Mouse (Mus musculus) kidney, postnatal 25 days (tissue): ENCODE data around the gene Ccdc148.

Experiments used
- DNase-seq, 2 experiments: peaks; one replicate each; pipeline ENCODE4 v3.0.0; 2021; ENCODE audit warnings: mixed read lengths in 2 of 2

Ccdc148 gene

GRCm38 (mm10) chr2:59178960-59179359 is 18.5 kb upstream of the Ccdc148 start:
- DNase-seq = no peak

GRCm38 (mm10) chr2:59178191-59178590 is 17.7 kb upstream of the Ccdc148 start:
- DNase-seq = no peak

- peak; percentile 46 to 76 for DNase-seq
Observed at GRCm38 (mm10) chr2:59175926-59176325, 15.4 kb upstream of the Ccdc148 start.

DNA sequence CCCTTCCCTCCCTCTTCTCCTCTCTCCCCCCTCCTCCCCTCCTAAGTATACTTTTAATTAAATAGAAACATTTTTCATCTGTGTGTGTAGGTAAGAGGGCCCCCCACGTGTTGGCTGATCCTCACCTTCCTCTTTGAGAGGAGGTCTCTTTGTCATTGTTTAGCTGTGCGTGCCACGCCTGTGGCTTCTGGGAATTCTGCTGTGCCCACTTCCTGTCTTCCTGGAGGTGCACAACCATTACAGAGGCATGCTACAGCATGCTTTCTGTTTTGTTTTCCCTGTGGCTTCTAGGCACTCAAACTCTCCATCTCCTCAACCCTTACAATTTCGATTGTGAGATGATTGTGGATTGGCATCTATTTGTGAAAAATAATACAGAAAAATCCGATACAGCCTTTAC is 11.1 kb upstream of the Ccdc148 start:
- no peak for DNase-seq

GRCm38 (mm10) chr2:59170593-59170992 is 10.1 kb upstream of the Ccdc148 start:
- DNase-seq = no peak

DNA sequence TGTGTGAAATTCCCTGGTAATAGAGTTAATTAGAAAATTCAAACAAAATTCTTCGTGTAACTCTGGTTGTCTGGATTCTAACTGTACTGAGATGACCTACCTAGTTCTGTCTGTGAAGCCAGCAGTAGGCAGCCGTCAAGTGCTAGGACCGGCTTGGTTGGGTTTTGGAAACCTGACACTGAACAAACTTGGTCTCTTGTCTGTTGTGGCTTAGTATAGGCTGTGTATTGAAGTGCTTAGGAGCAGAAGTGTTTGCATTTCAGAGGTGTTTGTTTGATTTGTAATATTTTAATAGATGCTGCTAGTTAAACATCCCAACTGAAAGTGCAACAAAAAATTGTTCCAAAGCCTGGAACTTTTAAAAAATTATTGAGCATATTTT is 9.7 kb upstream of the Ccdc148 start:
- DNase-seq = no peak

- DNase-seq = peak; percentile 56 to 74
Observed at GRCm38 (mm10) chr2:59169572-59170207, 9.2 kb upstream of the Ccdc148 start.

DNA sequence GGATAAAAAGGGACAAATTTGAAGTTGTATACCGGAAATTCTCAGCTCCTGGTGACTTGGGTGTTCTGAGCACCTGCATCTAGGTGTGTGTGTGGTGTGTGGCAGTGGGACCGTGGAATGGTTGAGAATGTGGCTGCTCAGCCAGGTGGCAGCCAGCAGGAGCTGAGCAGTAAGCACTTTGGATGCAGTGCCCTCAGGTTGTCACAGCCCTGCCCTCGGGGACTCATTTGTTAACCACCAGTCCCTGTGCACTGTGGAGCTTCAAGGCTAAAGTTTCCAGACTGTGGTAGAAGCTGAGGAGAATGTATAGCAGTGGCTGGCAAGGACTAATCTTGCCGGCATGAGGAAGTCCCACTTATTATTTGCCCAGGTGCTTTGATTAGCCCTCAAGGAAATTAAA is 7.3 kb upstream of the Ccdc148 start:
- DNase-seq = peak; percentile 29 to 66

DNA sequence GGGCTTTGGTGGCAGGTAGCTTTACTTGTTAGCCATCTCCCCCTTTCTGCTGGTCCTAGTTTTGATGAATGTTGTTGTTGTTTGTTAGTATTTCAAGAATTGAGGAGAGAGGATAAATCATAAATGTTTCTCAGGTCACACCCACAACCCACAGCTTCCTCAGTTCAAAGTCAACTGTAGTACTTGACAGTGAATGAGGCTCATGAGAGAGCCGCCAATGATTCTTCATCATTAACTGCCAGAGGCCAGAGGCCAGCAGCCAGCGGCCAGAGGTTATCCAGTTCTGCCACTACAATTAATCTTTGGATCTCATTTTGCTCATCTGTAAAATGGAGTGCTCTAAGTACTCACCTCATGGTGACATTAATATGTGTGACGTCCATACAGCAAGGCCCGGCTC is 6.5 kb upstream of the Ccdc148 start:
- peak; percentile 54 to 64 for DNase-seq

DNA sequence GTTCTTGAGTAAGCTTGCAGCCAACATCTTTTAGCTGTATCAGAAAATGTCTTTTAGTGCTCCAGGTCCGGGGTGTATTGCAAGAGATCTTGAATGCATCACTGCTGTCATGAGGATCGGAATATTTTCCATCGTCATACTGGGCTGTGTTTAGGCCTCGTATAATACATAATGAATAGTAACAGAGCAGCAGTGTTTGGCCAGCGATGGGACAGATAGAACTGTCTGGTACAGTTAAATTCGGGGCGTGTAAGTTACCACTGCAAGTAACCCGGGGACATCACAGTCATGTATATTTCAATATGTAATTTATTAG is 1.8 kb upstream of the Ccdc148 start:
- no peak for DNase-seq

- DNase-seq = peak; percentile 78 to 88
Observed at GRCm38 (mm10) chr2:59161441-59162284, 1.2 kb upstream of the Ccdc148 start.

DNA sequence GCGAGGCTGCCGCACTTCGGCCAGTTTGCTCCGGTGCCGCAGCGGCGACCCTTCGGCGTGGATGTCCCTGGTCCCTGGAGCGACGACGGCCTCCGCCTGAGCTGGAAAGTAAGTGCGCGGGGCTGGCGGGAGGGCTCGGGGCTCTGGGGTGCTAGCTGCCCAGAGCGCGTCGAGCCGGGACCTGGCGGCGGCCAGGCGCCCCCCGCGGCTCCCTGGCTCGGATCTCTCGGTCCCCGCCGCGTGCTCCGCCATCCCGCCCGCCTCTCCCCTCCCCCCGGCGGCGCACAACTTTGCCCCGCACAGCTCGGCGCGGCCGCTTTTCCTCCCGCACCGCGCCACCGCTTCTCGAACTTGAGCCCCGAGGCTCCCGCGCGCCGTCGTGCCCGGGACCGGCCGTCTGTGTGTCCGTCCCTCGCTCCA is 548 bp upstream of the Ccdc148 start:
- DNase-seq = no peak

DNA sequence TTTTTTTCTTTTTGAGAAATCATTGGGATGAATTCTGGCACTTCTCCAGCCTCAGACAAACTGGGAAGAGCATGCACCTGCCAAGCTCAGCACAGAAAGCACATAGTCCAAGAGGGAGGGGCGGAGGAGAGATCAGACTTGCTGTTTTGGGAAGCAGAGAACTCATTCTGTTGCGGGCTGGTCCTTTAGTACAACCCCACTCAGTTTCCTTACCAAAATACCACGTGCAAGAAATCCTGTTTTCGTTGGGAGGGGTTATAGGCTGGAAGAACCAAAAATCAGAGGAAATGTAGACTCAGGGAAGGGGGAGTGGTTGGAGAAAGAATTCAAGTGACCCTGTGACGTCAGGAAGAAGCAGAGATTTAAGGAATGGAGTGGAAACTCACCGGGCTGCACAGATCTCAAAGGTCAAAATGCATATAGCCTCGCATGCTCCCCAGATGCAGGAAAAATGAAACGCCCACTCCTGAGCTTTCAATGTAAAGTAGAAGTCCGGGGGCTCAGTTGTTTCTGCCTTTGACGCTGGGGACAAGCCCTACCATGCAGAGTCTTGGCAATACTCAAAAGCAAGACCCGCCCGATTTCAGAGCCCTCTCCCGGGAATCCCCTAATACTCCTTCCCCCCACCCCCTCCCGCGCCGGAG is 400 bp downstream of the Ccdc148 start:
- DNase-seq = peak; percentile 74 to 85

DNA sequence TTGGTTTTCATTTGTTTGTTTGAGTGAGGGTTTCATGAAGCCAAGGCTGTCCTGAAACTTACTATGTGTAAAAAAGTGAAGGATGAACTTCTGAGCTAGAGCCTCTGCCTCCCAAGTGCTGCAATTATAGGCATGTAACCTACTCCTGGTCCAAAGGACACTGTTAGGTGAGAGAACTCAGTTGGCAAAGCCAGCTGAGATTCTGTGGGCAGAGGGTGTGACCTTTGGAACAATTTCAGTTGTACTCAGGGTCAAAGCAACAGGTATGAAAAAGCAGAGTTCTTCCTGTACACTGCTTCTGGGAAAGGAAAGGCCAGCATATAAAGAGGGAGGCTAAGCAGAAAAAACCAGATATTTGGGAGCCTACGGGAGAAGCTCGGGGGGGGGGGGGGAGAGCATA is 2.4 kb downstream of the Ccdc148 start:
- DNase-seq = peak; percentile 64 to 86

GRCm38 (mm10) chr2:59155428-59155827 is 5.1 kb downstream of the Ccdc148 start:
- DNase-seq = no peak

- no peak for DNase-seq
Observed at GRCm38 (mm10) chr2:59131044-59131443, 29.4 kb downstream of the Ccdc148 start.

- DNase-seq = no peak
Observed at GRCm38 (mm10) chr2:59129821-59130220, 30.7 kb downstream of the Ccdc148 start.

- no peak for DNase-seq
Observed at GRCm38 (mm10) chr2:59129023-59129422, 31.5 kb downstream of the Ccdc148 start.

DNA sequence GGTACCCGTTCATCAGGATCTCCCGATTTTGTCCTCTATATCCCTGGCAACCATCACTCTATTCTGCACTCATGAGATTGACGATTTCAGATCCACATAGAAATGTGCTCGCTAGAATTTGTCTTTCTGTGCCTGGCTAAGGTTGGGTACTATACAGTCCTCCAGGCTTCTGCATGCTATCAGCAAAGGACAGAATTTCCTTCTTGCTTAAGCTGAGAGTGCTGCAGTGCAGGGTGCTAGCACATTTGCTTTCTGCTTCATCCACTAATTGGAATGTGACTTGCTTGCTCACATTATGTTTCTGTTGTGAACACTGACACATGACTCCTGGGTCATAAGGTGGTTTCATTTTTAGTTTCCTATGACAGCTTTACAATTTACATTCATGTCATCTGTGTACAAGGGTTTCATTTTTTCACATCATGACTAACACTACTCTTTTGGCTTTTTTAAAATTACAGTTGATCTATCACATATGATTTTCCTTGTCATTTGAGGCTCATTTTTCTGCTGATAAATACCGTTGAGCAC is 104.8 kb downstream of the Ccdc148 start:
- DNase-seq = no peak

DNA sequence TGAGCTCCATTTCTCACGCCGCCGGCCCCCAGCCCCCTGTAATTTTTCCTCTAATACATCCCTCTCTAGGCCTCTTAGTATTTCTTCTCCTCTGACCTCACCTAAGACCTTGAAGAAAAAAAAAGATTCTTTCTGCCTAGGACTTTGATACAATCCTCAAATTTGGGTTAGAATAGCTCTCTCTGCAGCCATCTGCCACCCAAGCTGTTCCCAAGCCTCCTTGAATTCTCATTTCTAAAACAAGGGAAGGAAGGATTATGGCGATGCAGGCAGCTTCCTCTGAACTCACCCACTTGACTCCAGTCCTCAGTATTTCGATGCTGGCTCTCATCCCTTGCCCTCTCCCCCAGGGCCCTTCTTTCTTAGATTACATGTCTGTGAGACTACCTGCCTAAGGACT is 106.1 kb downstream of the Ccdc148 start:
- DNase-seq = no peak

DNA sequence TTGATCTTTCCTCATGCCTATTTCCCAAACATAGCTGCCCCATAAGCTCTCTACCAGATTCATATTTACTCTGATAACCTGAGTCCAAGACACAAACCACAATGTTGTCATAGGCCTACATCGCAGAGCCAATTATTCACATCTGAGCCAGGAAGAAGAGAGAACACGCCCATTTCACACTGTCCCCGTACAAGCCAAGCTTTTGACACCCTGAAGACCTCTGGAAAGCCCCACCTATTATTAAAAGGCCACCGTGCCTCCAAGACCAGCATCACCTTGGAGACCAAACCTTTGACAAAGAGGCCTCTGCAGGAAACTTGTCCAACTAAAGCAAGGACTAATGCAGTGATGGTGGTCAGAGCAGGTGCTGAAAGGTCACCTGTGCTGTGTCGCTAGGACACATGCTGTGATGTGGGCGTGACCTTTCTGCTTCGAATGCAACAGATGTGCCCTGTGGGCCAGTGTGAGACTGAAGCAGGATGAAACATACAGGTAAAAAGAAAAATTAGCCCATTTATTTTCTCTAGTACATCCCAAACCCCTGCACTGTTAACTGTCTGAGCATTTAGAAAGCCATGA is 106.9 kb downstream of the Ccdc148 start:
- DNase-seq = no peak

DNA sequence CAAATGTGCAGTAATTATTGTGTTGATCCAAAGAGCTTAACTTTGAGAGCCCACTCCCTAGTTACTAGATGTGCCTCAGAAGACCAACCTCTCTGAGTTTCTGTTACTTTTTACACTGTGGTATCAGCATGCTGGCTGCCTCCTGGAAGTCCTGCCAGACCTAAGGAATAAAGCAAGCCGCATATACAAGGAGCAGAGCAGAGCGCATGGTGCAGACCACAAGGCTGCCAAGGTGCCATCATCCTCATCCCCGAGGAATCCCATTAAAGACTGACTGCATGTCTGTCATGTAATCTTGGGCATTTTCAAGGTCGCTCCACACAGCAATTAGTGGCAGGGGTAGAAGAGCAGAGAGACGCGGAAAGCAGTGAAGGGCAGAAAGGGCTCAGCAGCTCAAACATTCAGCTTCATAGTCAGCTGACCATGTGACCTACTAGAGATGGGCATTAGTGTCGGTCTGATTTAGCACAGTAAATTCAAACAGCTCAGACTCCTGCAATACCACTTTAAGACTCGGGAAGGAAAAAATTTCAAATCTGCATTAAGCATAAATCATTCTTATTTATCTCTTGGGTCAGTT is 110.1 kb downstream of the Ccdc148 start:
- no peak for DNase-seq

GRCm38 (mm10) chr2:59049686-59050085 is 110.8 kb downstream of the Ccdc148 start:
- no peak for DNase-seq
